Mouse (Mus musculus) kidney, adult 2 months (tissue): ENCODE data around the gene Epn2.

ENCODE experiments used
- CTCF ChIP-seq: fragments of 200-500 bp; conservative IDR thresholded peaks from 2 replicates; pipeline ENCODE4 v1.5.1; 2011; ENCODE audit warnings: low read depth, mild to moderate bottlenecking, control low read depth, low read length, moderate library complexity, mixed read lengths; ENCODE audit not compliant: insufficient read depth, insufficient read length
- POLR2A ChIP-seq: fragments of 200-500 bp; IDR thresholded peaks from one replicate; pipeline ENCODE4 v1.6.1; 2011; ENCODE audit warnings: low read depth, low read length, control low read depth

DNA sequence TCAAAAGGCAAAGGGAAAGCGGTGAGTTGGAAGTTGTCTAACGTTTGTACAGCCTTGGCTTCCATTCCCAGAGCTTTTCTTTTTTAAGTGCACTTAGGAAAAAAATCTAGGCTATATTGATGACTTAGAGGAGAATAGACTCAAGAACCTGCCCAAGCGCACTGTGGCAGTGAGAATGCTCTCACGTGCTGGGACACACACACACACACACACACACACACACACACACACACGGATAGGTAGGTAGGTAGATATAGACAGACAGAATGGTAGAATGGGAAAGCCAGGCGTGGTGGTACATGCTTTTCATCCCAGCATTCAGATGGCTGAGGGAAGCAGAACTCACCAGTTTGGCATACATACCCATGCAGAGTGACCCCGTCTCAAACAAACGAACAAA, 41.3 kb upstream of the Epn2 start:
- no peak for TF ChIP-seq CTCF
- no peak for TF ChIP-seq POLR2A
